Mouse (Mus musculus): ENCODE measurements at regions not wholly inside any gene's neighbourhood (a gene's known extent, or its start where the extent isn't known, plus 50 kb on each side); places are given as distances from the start of the nearest gene placed in this dataset.
"Not testable (repeated sequence)": the region's sequence is repeated elsewhere in the genome, so short reads cannot be mapped to it uniquely, and the experiment has no call there.

GRCm38 (mm10) chr12:32434506-32435002 is 56.0 kb downstream of the Ccdc71l start:
- Histone ChIP-seq H3K27me3 (ENCODE audit: control insufficient read depth, insufficient read depth, low read length) (no peaks in the 10 kb centered on the region), H3K27ac (ENCODE audit: control insufficient read depth, insufficient read depth, low read depth, low read length) (no peak overlapping the region), H3K4me3 (ENCODE audit: control insufficient read depth, low read depth, low read length) (no peak overlapping the region), H3K4me1 (ENCODE audit: control insufficient read depth, insufficient read depth, low read length) (no peaks in the 10 kb centered on the region), H3K36me3 (ENCODE audit: control insufficient read depth, insufficient read depth, low read length) (no peaks in the 10 kb centered on the region)
- TF ChIP-seq POLR2A (IDR thresholded peaks at IDR 0.05; ENCODE audit: control insufficient read depth, low read depth, low read length) (no peak), CTCF (IDR thresholded peaks at IDR 0.05; ENCODE audit: control insufficient read depth, insufficient read depth, insufficient replicate concordance, low read depth, low read length) (no peak)

- Histone ChIP-seq H3K27me3 (ENCODE audit: control insufficient read depth, insufficient read depth, low read length) (no peaks in the 10 kb centered on the region), H3K4me1 (ENCODE audit: control insufficient read depth, insufficient read depth, low read length) (no peaks in the 10 kb centered on the region), H3K27ac (ENCODE audit: control insufficient read depth, insufficient read depth, low read depth, low read length) (no peak overlapping the region), H3K36me3 (ENCODE audit: control insufficient read depth, insufficient read depth, low read length) (no peaks in the 10 kb centered on the region), H3K4me3 (ENCODE audit: control insufficient read depth, low read depth, low read length) (no peak overlapping the region)
- TF ChIP-seq CTCF (IDR thresholded peaks at IDR 0.05; ENCODE audit: control insufficient read depth, insufficient read depth, insufficient replicate concordance, low read depth, low read length) (no peak), POLR2A (IDR thresholded peaks at IDR 0.05; ENCODE audit: control insufficient read depth, low read depth, low read length) (no peak)
Measured at GRCm38 (mm10) chr12:32435126-32435525, 56.6 kb downstream of the Ccdc71l start.

- TF ChIP-seq POLR2A (IDR thresholded peaks at IDR 0.05; ENCODE audit: control insufficient read depth, low read depth, low read length) (no peak), CTCF (IDR thresholded peaks at IDR 0.05; ENCODE audit: control insufficient read depth, insufficient read depth, insufficient replicate concordance, low read depth, low read length) (no peak)
- Histone ChIP-seq H3K36me3 (ENCODE audit: control insufficient read depth, insufficient read depth, low read length) (no peaks in the 10 kb centered on the region), H3K4me1 (ENCODE audit: control insufficient read depth, insufficient read depth, low read length) (no peaks in the 10 kb centered on the region), H3K4me3 (ENCODE audit: control insufficient read depth, low read depth, low read length) (no peak overlapping the region), H3K27ac (ENCODE audit: control insufficient read depth, insufficient read depth, low read depth, low read length) (no peak overlapping the region), H3K27me3 (ENCODE audit: control insufficient read depth, insufficient read depth, low read length) (no peaks in the 10 kb centered on the region)
Measured at GRCm38 (mm10) chr12:32438209-32438608, 59.7 kb downstream of the Ccdc71l start.

GRCm38 (mm10) chr12:32444770-32445169 is 66.3 kb downstream of the Ccdc71l start:
- H3K36me3 ChIP-seq (ENCODE audit: control insufficient read depth, insufficient read depth, low read length), result no peaks in the 10 kb centered on the region
- no peaks in the 10 kb centered on the region for H3K4me1 ChIP-seq (ENCODE audit: control insufficient read depth, insufficient read depth, low read length)
- H3K27ac ChIP-seq (ENCODE audit: control insufficient read depth, insufficient read depth, low read depth, low read length), result no peak overlapping the region
- H3K27me3 ChIP-seq (ENCODE audit: control insufficient read depth, insufficient read depth, low read length), result no peaks in the 10 kb centered on the region
- no peak overlapping the region for H3K4me3 ChIP-seq (ENCODE audit: control insufficient read depth, low read depth, low read length)
- TF ChIP-seq CTCF (IDR thresholded peaks at IDR 0.05; ENCODE audit: control insufficient read depth, insufficient read depth, insufficient replicate concordance, low read depth, low read length) (no peak), POLR2A (IDR thresholded peaks at IDR 0.05; ENCODE audit: control insufficient read depth, low read depth, low read length) (no peak)

- H3K4me1 ChIP-seq (ENCODE audit: control insufficient read depth, insufficient read depth, low read length), result no peaks in the 10 kb centered on the region
- H3K27me3 ChIP-seq (ENCODE audit: control insufficient read depth, insufficient read depth, low read length), result no peaks in the 10 kb centered on the region
- no peak for TF ChIP-seq CTCF (IDR thresholded peaks at IDR 0.05; ENCODE audit: control insufficient read depth, insufficient read depth, insufficient replicate concordance, low read depth, low read length)
- TF ChIP-seq POLR2A (IDR thresholded peaks at IDR 0.05; ENCODE audit: control insufficient read depth, low read depth, low read length), result no peak
- no peaks in the 10 kb centered on the region for H3K36me3 ChIP-seq (ENCODE audit: control insufficient read depth, insufficient read depth, low read length)
- no peak overlapping the region for H3K4me3 ChIP-seq (ENCODE audit: control insufficient read depth, low read depth, low read length)
- no peak overlapping the region for H3K27ac ChIP-seq (ENCODE audit: control insufficient read depth, insufficient read depth, low read depth, low read length)
Measured at GRCm38 (mm10) chr12:32445874-32446273, 67.4 kb downstream of the Ccdc71l start.

- Histone ChIP-seq H3K4me1 (ENCODE audit: control insufficient read depth, insufficient read depth, low read length) (no peaks in the 10 kb centered on the region), H3K27me3 (ENCODE audit: control insufficient read depth, insufficient read depth, low read length) (no peaks in the 10 kb centered on the region), H3K4me3 (ENCODE audit: control insufficient read depth, low read depth, low read length) (no peak overlapping the region), H3K36me3 (ENCODE audit: control insufficient read depth, insufficient read depth, low read length) (no peaks in the 10 kb centered on the region), H3K27ac (ENCODE audit: control insufficient read depth, insufficient read depth, low read depth, low read length) (no peak overlapping the region)
- no peak for TF ChIP-seq CTCF (IDR thresholded peaks at IDR 0.05; ENCODE audit: control insufficient read depth, insufficient read depth, insufficient replicate concordance, low read depth, low read length)
- TF ChIP-seq POLR2A (IDR thresholded peaks at IDR 0.05; ENCODE audit: control insufficient read depth, low read depth, low read length), result no peak
Measured at GRCm38 (mm10) chr12:32449373-32449772, 70.9 kb downstream of the Ccdc71l start.

- Histone ChIP-seq H3K27me3 (ENCODE audit: control insufficient read depth, insufficient read depth, low read length) (no peaks in the 10 kb centered on the region), H3K4me1 (ENCODE audit: control insufficient read depth, insufficient read depth, low read length) (no peaks in the 10 kb centered on the region), H3K36me3 (ENCODE audit: control insufficient read depth, insufficient read depth, low read length) (no peaks in the 10 kb centered on the region), H3K27ac (ENCODE audit: control insufficient read depth, insufficient read depth, low read depth, low read length) (no peak overlapping the region), H3K4me3 (ENCODE audit: control insufficient read depth, low read depth, low read length) (no peak overlapping the region)
- TF ChIP-seq CTCF (IDR thresholded peaks at IDR 0.05; ENCODE audit: control insufficient read depth, insufficient read depth, insufficient replicate concordance, low read depth, low read length) (no peak), POLR2A (IDR thresholded peaks at IDR 0.05; ENCODE audit: control insufficient read depth, low read depth, low read length) (no peak)
Measured at GRCm38 (mm10) chr12:32451226-32451625, 72.7 kb downstream of the Ccdc71l start.

- H3K4me1 ChIP-seq (ENCODE audit: control insufficient read depth, insufficient read depth, low read length), result no peaks in the 10 kb centered on the region
- H3K27ac ChIP-seq (ENCODE audit: control insufficient read depth, insufficient read depth, low read depth, low read length), result no peak overlapping the region
- no peaks in the 10 kb centered on the region for H3K36me3 ChIP-seq (ENCODE audit: control insufficient read depth, insufficient read depth, low read length)
- H3K4me3 ChIP-seq (ENCODE audit: control insufficient read depth, low read depth, low read length), result no peak overlapping the region
- TF ChIP-seq CTCF (IDR thresholded peaks at IDR 0.05; ENCODE audit: control insufficient read depth, insufficient read depth, insufficient replicate concordance, low read depth, low read length) (no peak), POLR2A (IDR thresholded peaks at IDR 0.05; ENCODE audit: control insufficient read depth, low read depth, low read length) (no peak)
- no peaks in the 10 kb centered on the region for H3K27me3 ChIP-seq (ENCODE audit: control insufficient read depth, insufficient read depth, low read length)
Measured at GRCm38 (mm10) chr12:32454794-32455193, 76.3 kb downstream of the Ccdc71l start.

- H3K4me1 ChIP-seq (ENCODE audit: control insufficient read depth, insufficient read depth, low read length); H3K27ac ChIP-seq (ENCODE audit: control insufficient read depth, insufficient read depth, low read depth, low read length); H3K27me3 ChIP-seq (ENCODE audit: control insufficient read depth, insufficient read depth, low read length); H3K36me3 ChIP-seq (ENCODE audit: control insufficient read depth, insufficient read depth, low read length); H3K4me3 ChIP-seq (ENCODE audit: control insufficient read depth, low read depth, low read length): not testable (repeated sequence)
Measured at GRCm38 (mm10) chr12:32455231-32455630, 76.7 kb downstream of the Ccdc71l start.
